Comparison of ENCODE assay signal across 12 mouse cellular contexts in the genomic region with DNA sequence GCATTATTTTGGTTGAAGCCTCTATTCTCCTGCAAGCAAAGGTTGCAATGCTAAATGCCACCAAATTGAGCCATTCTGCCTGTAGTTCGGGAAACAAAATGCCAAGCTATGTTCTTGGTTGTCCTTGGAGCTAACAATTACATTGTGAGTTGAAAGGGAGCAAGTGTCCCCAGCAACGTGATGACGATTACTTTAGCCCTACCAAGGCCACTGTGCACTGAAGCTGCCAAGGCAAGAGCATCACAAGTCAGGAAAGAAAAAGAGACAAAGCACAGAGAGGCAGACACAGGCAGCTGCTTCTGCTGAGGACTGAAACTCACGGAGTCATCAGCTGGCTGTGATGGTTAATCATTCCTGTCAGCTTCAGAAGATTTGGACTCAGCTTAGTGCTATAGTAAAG.
"Had no signal": no experiment of that assay in that cellular context is flagged by ENCODE, and none has a peak within 500 bp of the region (broad histone marks: within the 10 kb centered on the region; RNA-seq: fewer than 3 reads in every experiment).

No protein-coding gene starts in this region.

- DNase-seq: kidney, adult 8-10 months; kidney, postnatal 10 days; kidney, postnatal 36 days; left cerebral cortex, postnatal 4 days; lung, adult 18-20 months; lung, postnatal 10 days; lung, postnatal 36 days; right cerebral cortex, postnatal 25 days; spleen, adult 18-20 months; thymus, adult 2 months; thymus, postnatal 14 days; thymus, postnatal 4 days had no signal
